Mouse (Mus musculus): ENCODE measurements around the gene Vmn1r81. TPM values are rescaled to one million over a fixed set of nuclear protein-coding genes. Genes with fewer than 3 reads are reported as not detected.

Vmn1r81 gene
- polyA plus RNA-seq (2015; fragmentation: Nextera tagmentation; extraction: Ambion mirVana) = not detected in 2 replicates

DNA sequence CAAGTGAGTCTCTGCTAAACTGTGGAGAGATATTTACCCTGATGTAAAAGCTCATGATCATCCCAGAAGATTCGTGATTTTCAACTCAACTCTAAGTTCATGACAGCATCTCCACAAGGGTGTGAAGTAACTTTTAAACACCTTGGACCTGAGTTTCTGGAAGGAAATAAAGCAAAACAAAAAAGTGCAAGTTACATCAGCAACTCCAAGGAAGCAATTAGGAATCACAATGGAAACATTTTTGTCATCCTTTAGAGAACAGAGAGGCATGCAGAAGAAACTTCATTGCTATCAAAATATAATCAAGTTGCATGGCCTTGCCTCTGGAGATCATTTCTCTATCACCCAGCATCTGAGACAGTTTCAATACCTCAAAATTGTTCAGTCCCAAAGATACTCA lies at the start of gene Vmn1r81:
Gene Vmn1r81, minus strand, starts transcription at position 101 of the 400 bp plus-strand sequence.
- no peaks in the 10 kb centered on the region for H3K36me3 ChIP-seq (ENCODE audit: insufficient read depth, low read length)
- 69% methylated on average over 1 of the region's 1 CpGs for WGBS
- H3K4me2 ChIP-seq (ENCODE audit: low read length) = no peak within 1 kb of the TSS
- H3K4me3 ChIP-seq (replicated peaks; ENCODE audit: low read depth, low read length) = no peak within 1 kb of the TSS
- no peaks in the 10 kb centered on the region for H3K4me1 ChIP-seq (replicated peaks; ENCODE audit: insufficient read depth, low read length)
- H3K9me3 ChIP-seq (replicated peaks; ENCODE audit: low read length) = no peaks in the 10 kb centered on the region
- TF ChIP-seq CTCF (IDR thresholded peaks at IDR 0.05; ENCODE audit: low read depth) = no peak
- H3K27me3 ChIP-seq (ENCODE audit: insufficient read depth, low read length) = no peaks in the 10 kb centered on the region
- H3K27ac ChIP-seq = no peak within 1 kb of the TSS
- ATAC-seq (replicated peaks; ENCODE audit: low FRiP score, low read depth) = no peak
- no peak within 1 kb of the TSS for H3K9ac ChIP-seq (ENCODE audit: low read depth, low read length)
- no peak for DNase-seq (ENCODE audit: low spot score)

DNA sequence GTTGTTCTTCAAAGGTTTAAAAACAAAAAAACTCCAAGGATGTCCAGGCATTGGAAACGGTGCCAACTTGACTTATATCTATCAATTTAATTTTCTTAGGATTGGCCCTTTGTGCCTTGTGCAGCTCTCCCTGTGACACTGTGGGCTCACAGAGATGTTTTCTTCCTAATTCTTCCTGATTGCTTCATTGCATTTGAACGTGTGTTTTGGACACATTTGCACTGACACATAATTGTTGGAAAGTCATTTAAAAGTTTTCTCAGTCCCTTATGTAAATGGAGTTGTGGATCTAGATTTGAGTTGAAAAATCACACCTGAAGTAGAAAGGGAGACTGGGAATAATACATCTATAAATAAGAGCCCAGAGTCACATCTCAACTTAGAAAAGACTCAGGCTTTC lies 32.1 kb upstream of the Vmn1r81 start, which contains the start of gene Vmn1r82:
Gene Vmn1r82, plus strand, starts transcription at position 301 of the 400 bp plus-strand sequence.
- no peaks in the 10 kb centered on the region for H3K27me3 ChIP-seq (ENCODE audit: insufficient read depth, low read length)
- no peak within 1 kb of the TSS for H3K9ac ChIP-seq (ENCODE audit: low read depth, low read length)
- no peak within 1 kb of the TSS for H3K4me2 ChIP-seq (ENCODE audit: low read length)
- 57% methylated on average over 2 of the region's 2 CpGs for WGBS
- no peaks in the 10 kb centered on the region for H3K4me1 ChIP-seq (replicated peaks; ENCODE audit: insufficient read depth, low read length)
- TF ChIP-seq CTCF (IDR thresholded peaks at IDR 0.05; ENCODE audit: low read depth) = no peak
- H3K36me3 ChIP-seq (ENCODE audit: insufficient read depth, low read length) = no peaks in the 10 kb centered on the region
- H3K4me3 ChIP-seq (replicated peaks; ENCODE audit: low read depth, low read length) = no peak within 1 kb of the TSS
- ATAC-seq (replicated peaks; ENCODE audit: low FRiP score, low read depth) = no peak
- no peak within 1 kb of the TSS for H3K27ac ChIP-seq
- DNase-seq (ENCODE audit: low spot score) = no peak
- H3K9me3 ChIP-seq (replicated peaks; ENCODE audit: low read length) = no peaks in the 10 kb centered on the region

DNA sequence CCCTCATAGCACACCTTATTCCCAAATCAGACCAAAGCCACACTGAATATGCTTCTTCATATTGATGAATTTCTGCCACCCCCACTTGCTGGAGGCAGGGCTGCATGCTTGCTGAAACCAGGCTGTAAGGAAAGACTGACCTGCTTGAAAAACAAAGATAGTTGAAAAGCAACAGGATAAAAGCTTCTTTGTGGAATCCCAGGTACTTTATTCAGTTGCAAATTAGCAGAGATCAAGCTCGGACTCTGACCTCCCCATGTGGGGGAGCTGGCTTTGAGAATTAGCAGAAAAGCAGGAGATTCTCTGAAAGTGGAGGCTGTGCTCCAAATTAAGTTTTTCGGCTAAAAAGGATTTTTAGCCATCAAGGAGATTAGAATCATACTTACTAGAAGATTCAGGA lies 63.9 kb downstream of the Vmn1r81 start:
- no peaks in the 10 kb centered on the region for H3K9me3 ChIP-seq (replicated peaks; ENCODE audit: low read length)
- DNase-seq (ENCODE audit: low spot score) (no peak), ATAC-seq (replicated peaks; ENCODE audit: low FRiP score, low read depth) (no peak)
- H3K36me3 ChIP-seq (ENCODE audit: insufficient read depth, low read length) = no peaks in the 10 kb centered on the region
- no peak overlapping the region for H3K4me2 ChIP-seq (ENCODE audit: low read length)
- no peak overlapping the region for H3K27ac ChIP-seq
- H3K9ac ChIP-seq (ENCODE audit: low read depth, low read length) = no peak overlapping the region
- no peak overlapping the region for H3K4me3 ChIP-seq (replicated peaks; ENCODE audit: low read depth, low read length)
- 66% methylated on average over 2 of the region's 2 CpGs for WGBS
- no peaks in the 10 kb centered on the region for H3K4me1 ChIP-seq (replicated peaks; ENCODE audit: insufficient read depth, low read length)
- TF ChIP-seq CTCF (IDR thresholded peaks at IDR 0.05; ENCODE audit: low read depth) = no peak
- H3K27me3 ChIP-seq (ENCODE audit: insufficient read depth, low read length) = no peaks in the 10 kb centered on the region

Other genes with a start within 250 kb of the Vmn1r81 start
- not detected in 2 replicates for gene Vmn1r77, start 231.5 kb downstream of the Vmn1r81 start, polyA plus RNA-seq (2015; fragmentation: Nextera tagmentation; extraction: Ambion mirVana)
- not detected in 2 replicates for gene Vmn1r78, start 118.0 kb downstream of the Vmn1r81 start, polyA plus RNA-seq (2015; fragmentation: Nextera tagmentation; extraction: Ambion mirVana)
- not detected in 2 replicates for gene Vmn1r79, start 97.0 kb downstream of the Vmn1r81 start, polyA plus RNA-seq (2015; fragmentation: Nextera tagmentation; extraction: Ambion mirVana)
- not detected in 2 replicates for gene Vmn1r80, start 79.0 kb downstream of the Vmn1r81 start, polyA plus RNA-seq (2015; fragmentation: Nextera tagmentation; extraction: Ambion mirVana)
- not detected in 2 replicates for gene Vmn1r82, start 32.2 kb upstream of the Vmn1r81 start, polyA plus RNA-seq (2015; fragmentation: Nextera tagmentation; extraction: Ambion mirVana)
- gene Vmn1r83, start 61.2 kb upstream of the Vmn1r81 start, polyA plus RNA-seq (2015; fragmentation: Nextera tagmentation; extraction: Ambion mirVana) = not detected in 2 replicates
- gene Vmn1r84, start 101.0 kb upstream of the Vmn1r81 start, polyA plus RNA-seq (2015; fragmentation: Nextera tagmentation; extraction: Ambion mirVana) = not detected in 2 replicates
- gene Zfp551, start 154.5 kb upstream of the Vmn1r81 start, polyA plus RNA-seq (2015; fragmentation: Nextera tagmentation; extraction: Ambion mirVana) = 3.9 and 4.3 TPM in 2 replicates
- gene Zfp606, start 210.0 kb upstream of the Vmn1r81 start, polyA plus RNA-seq (2015; fragmentation: Nextera tagmentation; extraction: Ambion mirVana) = 18.6 TPM in 2 replicates
- not detected in 2 replicates for gene 2900092C05Rik, start 244.2 kb upstream of the Vmn1r81 start, polyA plus RNA-seq (2015; fragmentation: Nextera tagmentation; extraction: Ambion mirVana)